Mouse (Mus musculus) MEL (cell line): ENCODE results near the gene Ankrd52.

Experiments
- BHLHE40 ChIP-seq: IDR thresholded peaks from 2 replicates; pipeline ENCODE4 v1.6.1; 2012; ENCODE audit warnings: low read depth, mild to moderate bottlenecking, inconsistent platforms, low read length, improper control_type of control experiment, borderline replicate concordance
- E2F4 ChIP-seq: IDR thresholded peaks from 2 replicates; pipeline ENCODE4 v1.6.1; 2011; ENCODE audit warnings: low read depth, low read length, improper control_type of control experiment, borderline replicate concordance
- EP300 ChIP-seq, 2 experiments: IDR thresholded peaks; 2 replicates each; pipeline ENCODE4 v1.6.1; 2011; ENCODE audit warnings: improper control_type of control experiment in 2 of 2, low read length in 2 of 2, low read depth in 1 of 2, mild to moderate bottlenecking in 1 of 2
- KAT2A ChIP-seq: conservative IDR thresholded peaks from 2 replicates; pipeline ENCODE4 v1.6.1; 2012; ENCODE audit warnings: low read depth, low read length, improper control_type of control experiment, inconsistent platforms
- MAX ChIP-seq: IDR thresholded peaks from 2 replicates; pipeline ENCODE4 v1.6.1; 2011; ENCODE audit warnings: low read length, improper control_type of control experiment
- MXI1 ChIP-seq: IDR thresholded peaks from 2 replicates; pipeline ENCODE4 v1.6.1; 2011; ENCODE audit warnings: mild to moderate bottlenecking, low read depth, low read length, improper control_type of control experiment
- POLR2A ChIP-seq, 2 experiments: IDR thresholded peaks; 2 replicates each; pipeline ENCODE4 v1.6.1; 2011 to 2012; ENCODE audit warnings: low read length in 2 of 2, mild to moderate bottlenecking in 2 of 2, control low read depth in 1 of 2, improper control_type of control experiment in 1 of 2, low read depth in 1 of 2, moderate library complexity in 1 of 2; ENCODE audit not compliant: control insufficient read depth in 1 of 2, insufficient read depth in 1 of 2, poor library complexity in 1 of 2
- POLR2AphosphoS2 ChIP-seq: IDR thresholded peaks from 2 replicates; pipeline ENCODE4 v1.6.1; 2011; ENCODE audit warnings: low read length, improper control_type of control experiment
- USF1 ChIP-seq: IDR thresholded peaks from 2 replicates; pipeline ENCODE4 v1.6.1; 2014; ENCODE audit warnings: low read depth, mild to moderate bottlenecking, inconsistent platforms, low read length, improper control_type of control experiment, moderate library complexity
- ZKSCAN1 ChIP-seq: IDR thresholded peaks from 2 replicates; pipeline ENCODE4 v1.6.1; 2012; ENCODE audit warnings: low read depth, mild to moderate bottlenecking, inconsistent platforms, low read length, improper control_type of control experiment, moderate library complexity
- ZMIZ1 ChIP-seq: IDR thresholded peaks from 2 replicates; pipeline ENCODE4 v1.6.1; 2012; ENCODE audit warnings: low read depth, mild to moderate bottlenecking, inconsistent platforms, low read length, improper control_type of control experiment, moderate library complexity

DNA sequence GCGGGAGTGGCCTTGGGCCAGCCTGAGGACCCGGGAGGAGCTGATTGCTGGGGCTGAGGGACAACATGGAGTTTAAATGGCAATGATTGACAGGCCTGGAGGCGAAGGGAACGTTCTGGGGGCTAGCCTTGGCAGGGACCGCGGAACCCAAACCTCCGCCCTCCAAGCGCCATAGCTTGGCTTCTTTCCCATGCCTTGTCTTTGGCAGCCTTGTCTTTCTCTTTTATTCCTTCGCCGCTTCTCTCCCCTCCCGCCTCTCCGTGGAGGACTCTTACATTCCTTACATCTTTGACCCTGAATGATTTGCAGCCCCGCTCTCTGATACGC, 35.1 kb downstream of the Ankrd52 start:
- no peak for TF ChIP-seq EP300 (IDR thresholded peaks at IDR 0.05; ENCODE audit: low read depth in 1 of 2, low read length in 2 of 2)
- no peak for TF ChIP-seq ZMIZ1
- TF ChIP-seq POLR2A (IDR thresholded peaks at IDR 0.05; ENCODE audit: control insufficient read depth in 1 of 2, insufficient read depth in 1 of 2, low read depth in 1 of 2, low read length in 2 of 2, poor library complexity in 1 of 2): no peak
- TF ChIP-seq BHLHE40: no peak
- TF ChIP-seq POLR2AphosphoS2: no peak
- no peak for TF ChIP-seq MXI1
- no peak for TF ChIP-seq E2F4
- TF ChIP-seq MAX: no peak
- no peak for TF ChIP-seq ZKSCAN1
- TF ChIP-seq USF1: no peak
- no peak for TF ChIP-seq KAT2A
